Comparison of ENCODE assay signal across 8 mouse cellular contexts in the genomic region with DNA sequence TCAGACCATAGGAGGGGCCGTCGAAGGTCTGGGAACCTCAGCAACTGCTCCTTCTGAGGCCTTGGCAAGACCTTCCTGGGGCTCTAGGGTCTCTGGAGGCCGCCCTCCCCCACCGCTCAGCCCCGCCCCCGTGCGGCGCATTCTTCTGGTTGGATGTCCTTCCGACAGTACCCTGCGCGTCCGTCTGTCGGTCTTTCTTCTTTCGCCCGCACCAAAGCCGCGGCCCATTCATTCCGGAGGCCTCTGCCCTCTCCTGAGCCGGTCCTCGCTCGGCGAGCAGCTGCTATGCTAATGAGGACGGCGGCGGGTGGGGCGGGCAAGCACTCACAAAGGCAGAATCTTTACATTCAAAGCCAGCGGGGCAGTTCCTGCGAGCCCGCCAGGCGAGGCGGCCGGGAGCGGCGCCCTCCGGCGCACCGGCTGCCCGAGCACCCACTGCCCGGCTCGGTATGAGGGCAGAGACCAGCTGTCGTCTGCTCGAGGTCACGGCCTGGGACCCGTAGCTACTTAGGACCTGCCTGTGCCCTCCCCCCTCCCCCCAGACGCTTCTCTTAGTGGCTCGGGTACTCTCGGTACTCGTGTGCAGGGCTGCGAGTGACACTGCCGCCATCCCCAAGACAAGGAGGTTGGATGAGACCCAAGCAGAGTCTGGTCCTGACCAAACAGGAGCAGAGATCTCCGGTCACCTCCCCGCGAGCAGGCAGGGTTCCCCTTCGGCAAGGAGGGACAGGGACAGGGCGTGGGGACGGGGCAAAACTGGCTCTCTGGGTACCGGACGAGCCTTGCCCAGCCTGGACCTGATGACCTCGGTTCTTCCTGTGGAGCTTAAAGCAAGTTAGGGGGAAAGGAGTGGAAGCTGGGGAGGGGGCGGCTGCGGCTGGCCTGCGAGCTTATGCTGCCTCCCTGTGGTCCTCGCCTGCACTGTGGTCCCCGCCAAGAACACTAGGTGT. TPM values are rescaled to one million over a fixed set of nuclear protein-coding genes. Genes with fewer than 3 reads are reported as not detected.
DNase-seq lines count a peak whose midpoint lies in the region; ATAC-seq lines count a peak whose summit lies in the region.

No protein-coding gene starts in this region.

- H3K4me2 ChIP-seq in forebrain, embryonic 16.5 days (ENCODE audit: low read length) = peak overlapping the region; percentile 86
- H3K4me2 ChIP-seq in intestine, embryonic 14.5 days (ENCODE audit: low read length) = peak overlapping the region; percentile 94
- H3K4me2 ChIP-seq in lung, embryonic 16.5 days (ENCODE audit: low read depth, low read length) = peak overlapping the region; percentile 94

- H3K27ac ChIP-seq in forebrain, embryonic 16.5 days (ENCODE audit: low read length) = peak overlapping the region; percentile 94
- H3K27ac ChIP-seq in intestine, embryonic 14.5 days (ENCODE audit: low read depth) = peak overlapping the region; percentile 54; the same call in 1 of the 2 replicates
- H3K27ac ChIP-seq in lung, embryonic 16.5 days (ENCODE audit: low read length) = peak overlapping the region; percentile 82

- under 1% methylated on average over 63 of the region's 64 CpGs for WGBS in forebrain, embryonic 16.5 days
- WGBS in intestine, embryonic 14.5 days = under 1% methylated on average over 63 of the region's 64 CpGs
- under 1% methylated on average over 64 of the region's 64 CpGs for WGBS in lung, embryonic 16.5 days

- H3K9ac ChIP-seq in forebrain, embryonic 16.5 days (replicated peaks; ENCODE audit: low read depth, low read length) = peak overlapping the region; percentile 90
- H3K9ac ChIP-seq in intestine, embryonic 14.5 days (ENCODE audit: low read length) = peak overlapping the region; percentile 48
- peak overlapping the region; percentile 75 for H3K9ac ChIP-seq in lung, embryonic 16.5 days (ENCODE audit: low read length)

- peaks cover 43% of the 10 kb centered on the region for H3K4me1 ChIP-seq in forebrain, embryonic 16.5 days (replicated peaks; ENCODE audit: control insufficient read depth, insufficient read depth, low read length)
- H3K4me1 ChIP-seq in intestine, embryonic 14.5 days (replicated peaks; ENCODE audit: control insufficient read depth, insufficient read depth, low read length) = peaks cover 19% of the 10 kb centered on the region; the same call in 1 of the 2 replicates
- peaks cover 7% of the 10 kb centered on the region; the same call in 1 of the 2 replicates for H3K4me1 ChIP-seq in lung, embryonic 16.5 days (replicated peaks; ENCODE audit: control insufficient read depth, insufficient read depth, low read length)

- no peaks in the 10 kb centered on the region for H3K27me3 ChIP-seq in forebrain, embryonic 16.5 days (replicated peaks; ENCODE audit: control insufficient read depth, insufficient read depth, low read length)
- H3K27me3 ChIP-seq in intestine, embryonic 14.5 days (replicated peaks; ENCODE audit: control insufficient read depth, insufficient read depth, low read length) = peaks cover 45% of the 10 kb centered on the region
- H3K27me3 ChIP-seq in lung, embryonic 16.5 days (ENCODE audit: control insufficient read depth, insufficient read depth, low read depth, low read length) = peaks cover 19% of the 10 kb centered on the region

- DNase-seq in layer of hippocampus, postnatal 14 days (ENCODE audit: low spot score in 2 of 2) = peak; percentile 61 to 63
- DNase-seq in layer of hippocampus, adult 8-10 months (ENCODE audit: low spot score in 2 of 2) = no peak
- peak; percentile 59 for DNase-seq in adrenal gland, adult 2 months
- peak; percentile 84 for DNase-seq in intestine, embryonic 14.5 days (ENCODE audit: low spot score)
- peak; percentile 87 for DNase-seq in retina, embryonic 14.5 days (ENCODE audit: low spot score)
- no peak for DNase-seq in ovary, postnatal 14 days (ENCODE audit: low spot score)

- H3K4me3 ChIP-seq in forebrain, embryonic 16.5 days (replicated peaks; ENCODE audit: low read length) = peak overlapping the region; percentile 59
- H3K4me3 ChIP-seq in intestine, embryonic 14.5 days (ENCODE audit: low read depth, low read length) = peak overlapping the region; percentile 33
- H3K4me3 ChIP-seq in lung, embryonic 16.5 days (ENCODE audit: low read length) = peak overlapping the region; percentile 57

- H3K36me3 ChIP-seq in forebrain, embryonic 16.5 days (ENCODE audit: control insufficient read depth, insufficient read depth) = no peaks in the 10 kb centered on the region
- H3K36me3 ChIP-seq in intestine, embryonic 14.5 days (ENCODE audit: control insufficient read depth, insufficient read depth, low read length) = no peaks in the 10 kb centered on the region
- no peaks in the 10 kb centered on the region for H3K36me3 ChIP-seq in lung, embryonic 16.5 days (ENCODE audit: control insufficient read depth, insufficient read depth, low read length)

- peak; percentile 75 for ATAC-seq in forebrain, embryonic 16.5 days
- peak; percentile 61 for ATAC-seq in intestine, embryonic 14.5 days (replicated peaks; ENCODE audit: low FRiP score, low TSS enrichment, low read depth)
- peak; percentile 63 for ATAC-seq in lung, embryonic 16.5 days (ENCODE audit: low read depth)

- no peaks in the 10 kb centered on the region for H3K9me3 ChIP-seq in forebrain, embryonic 16.5 days (ENCODE audit: control insufficient read depth, low read length)
- no peaks in the 10 kb centered on the region for H3K9me3 ChIP-seq in intestine, embryonic 14.5 days (ENCODE audit: control insufficient read depth, low read length)
- H3K9me3 ChIP-seq in lung, embryonic 16.5 days (ENCODE audit: control insufficient read depth, low read length) = no peaks in the 10 kb centered on the region

RNA-seq across cellular contexts. Expression of a gene that starts 5.3 kb away (rescaled TPM):
- 10 to 100 TPM; 38.1 to 49.8 TPM for total RNA-seq in layer of hippocampus, postnatal 14 days (2021)
- total RNA-seq in layer of hippocampus, adult 8-10 months (2022) = 10 to 100 TPM; 16.9 to 20.4 (median 19.5) TPM
- total RNA-seq in adrenal gland, adult 2 months (2021) = 1 to 10 TPM; 1.9 to 3.6 TPM
- polyA plus RNA-seq in adrenal gland, adult 2 months (2012; rRNA removed) = 12.0 and 19.0 TPM in 2 replicates
- 15.8 and 22.0 TPM in 2 replicates for polyA plus RNA-seq in forebrain, embryonic 16.5 days (2015; fragmentation: Nextera tagmentation; extraction: Ambion mirVana)
- 8.2 and 13.2 TPM in 2 replicates for polyA plus RNA-seq in intestine, embryonic 14.5 days (2014; fragmentation: Nextera tagmentation; extraction: Ambion mirVana)
- polyA plus RNA-seq in lung, embryonic 16.5 days (2015; fragmentation: Nextera tagmentation; extraction: Ambion mirVana) = 9.8 and 10.0 TPM in 2 replicates

RNA-seq across cellular contexts. Expression of a gene that starts 10.8 kb away (rescaled TPM):
- 1 to 10 TPM; 1.7 to 2.0 TPM for total RNA-seq in layer of hippocampus, postnatal 14 days (2021)
- total RNA-seq in layer of hippocampus, adult 8-10 months (2022) = 1 to 10 TPM; 2.2 to 4.6 (median 2.8) TPM
- total RNA-seq in adrenal gland, adult 2 months (2021) = 10 to 100 TPM; 21.9 to 24.2 TPM
- polyA plus RNA-seq in adrenal gland, adult 2 months (2012; rRNA removed) = 51.3 and 60.0 TPM in 2 replicates
- 0.85 and 1.6 TPM in 2 replicates for polyA plus RNA-seq in forebrain, embryonic 16.5 days (2015; fragmentation: Nextera tagmentation; extraction: Ambion mirVana)
- 14.4 and 18.1 TPM in 2 replicates for polyA plus RNA-seq in intestine, embryonic 14.5 days (2014; fragmentation: Nextera tagmentation; extraction: Ambion mirVana)
- 10.0 and 12.5 TPM in 2 replicates for polyA plus RNA-seq in lung, embryonic 16.5 days (2015; fragmentation: Nextera tagmentation; extraction: Ambion mirVana)

RNA-seq across cellular contexts. Expression of a gene that starts 25.4 kb away (rescaled TPM):
- 10 to 100 TPM; 50.7 to 51.7 TPM for total RNA-seq in layer of hippocampus, postnatal 14 days (2021)
- total RNA-seq in layer of hippocampus, adult 8-10 months (2022) = 10 to 100 TPM; 56.7 to 64.9 (median 64.0) TPM
- total RNA-seq in adrenal gland, adult 2 months (2021) = 10 to 100 TPM; 36.3 to 57.4 TPM
- 37.5 and 38.2 TPM in 2 replicates for polyA plus RNA-seq in adrenal gland, adult 2 months (2012; rRNA removed)
- polyA plus RNA-seq in forebrain, embryonic 16.5 days (2015; fragmentation: Nextera tagmentation; extraction: Ambion mirVana) = 91.7 and 101 TPM in 2 replicates
- 99.1 and 107 TPM in 2 replicates for polyA plus RNA-seq in intestine, embryonic 14.5 days (2014; fragmentation: Nextera tagmentation; extraction: Ambion mirVana)
- polyA plus RNA-seq in lung, embryonic 16.5 days (2015; fragmentation: Nextera tagmentation; extraction: Ambion mirVana) = 112 and 113 TPM in 2 replicates

RNA-seq across cellular contexts. Expression of a gene that starts 28.5 kb away (rescaled TPM):
- not detected for total RNA-seq in layer of hippocampus, postnatal 14 days (2021)
- total RNA-seq in layer of hippocampus, adult 8-10 months (2022) = under 1 TPM in 2 of 4 experiments, not detected in 2; 0.27 to 0.29 TPM
- not detected for total RNA-seq in adrenal gland, adult 2 months (2021)
- polyA plus RNA-seq in adrenal gland, adult 2 months (2012; rRNA removed) = not detected in 2 replicates
- not detected in 2 replicates for polyA plus RNA-seq in forebrain, embryonic 16.5 days (2015; fragmentation: Nextera tagmentation; extraction: Ambion mirVana)
- 0.18 TPM in 1 of 2 replicates, not detected in the other for polyA plus RNA-seq in intestine, embryonic 14.5 days (2014; fragmentation: Nextera tagmentation; extraction: Ambion mirVana)
- polyA plus RNA-seq in lung, embryonic 16.5 days (2015; fragmentation: Nextera tagmentation; extraction: Ambion mirVana) = 0.15 TPM in 1 of 2 replicates, not detected in the other

RNA-seq across cellular contexts. Expression of a gene that starts 32.6 kb away (rescaled TPM):
- total RNA-seq in layer of hippocampus, postnatal 14 days (2021) = not detected
- total RNA-seq in layer of hippocampus, adult 8-10 months (2022) = not detected
- not detected for total RNA-seq in adrenal gland, adult 2 months (2021)
- polyA plus RNA-seq in adrenal gland, adult 2 months (2012; rRNA removed) = 0.15 and 0.16 TPM in 2 replicates
- polyA plus RNA-seq in forebrain, embryonic 16.5 days (2015; fragmentation: Nextera tagmentation; extraction: Ambion mirVana) = not detected in 2 replicates
- polyA plus RNA-seq in intestine, embryonic 14.5 days (2014; fragmentation: Nextera tagmentation; extraction: Ambion mirVana) = 0.51 TPM in 1 of 2 replicates, not detected in the other
- polyA plus RNA-seq in lung, embryonic 16.5 days (2015; fragmentation: Nextera tagmentation; extraction: Ambion mirVana) = 0.68 TPM in 1 of 2 replicates, not detected in the other

Comparison
In these comparisons a context has a peak if more than half of its experiments do, and no peak if none do; other contexts are left out.
1. DNase-seq: peak in layer of hippocampus, postnatal 14 days (2 of 2), adrenal gland, adult 2 months (single experiment), intestine, embryonic 14.5 days (single experiment) and retina, embryonic 14.5 days (single experiment); none in layer of hippocampus, adult 8-10 months (0 of 2) and ovary, postnatal 14 days (single experiment).
2. Peak in every context shown above with its lines, with median percentiles within 50 percentile points of each other: ATAC-seq, H3K27ac ChIP-seq, H3K4me2 ChIP-seq, H3K4me3 ChIP-seq and H3K9ac ChIP-seq.